Mouse (Mus musculus) left cerebral cortex, postnatal 10 days (tissue): ENCODE measurements around the gene Nfia. TPM values are rescaled to one million over a fixed set of nuclear protein-coding genes. Genes with fewer than 3 reads are reported as not detected.

Experiments used
- DNase-seq, 2 experiments: peaks; one replicate each; pipeline ENCODE4 v3.0.0; 2021 to 2022; ENCODE audit warnings: low spot score in 2 of 2, mixed read lengths in 1 of 2; ENCODE audit errors: extremely low spot score in 1 of 2
- intact Hi-C: fragments of 180-260 bp; cut with DNase I; formaldehyde crosslinking; loops from one replicate; pipeline ENCODE4 v1.15.1; 2025
- total RNA-seq, 2 experiments: library from RNA; stranded (reverse); gene quantifications; 2 replicates each; pipeline ENCODE4 v1.2.3; 2021

Nfia gene
- total RNA-seq: 10 to 100 TPM; 76.4 to 79.5 TPM

- intact Hi-C loops: loop anchor here (10.0 kb wide), 1 partner anchor 232 kb away; no protein-coding TSS in a partner anchor
- no peak for DNase-seq
These were observed at the start of gene Nfia for GRCm38 (mm10) chr4:97772641-97773040. Nfia (plus strand) TSS chr4:97772734.

- DNase-seq: no peak
- intact Hi-C loops: no loop called here
These were observed 49.2 kb upstream of the Nfia start for GRCm38 (mm10) chr4:97723374-97723773.

GRCm38 (mm10) chr4:97728520-97728919 lies 44.0 kb upstream of the Nfia start:
- no peak for DNase-seq
- intact Hi-C loops: no loop called here

- intact Hi-C loops: no loop called here
- DNase-seq: no peak
These were observed 42.5 kb upstream of the Nfia start for GRCm38 (mm10) chr4:97729999-97730398.

- no peak for DNase-seq
- intact Hi-C loops: no loop called here
These were observed 42.1 kb upstream of the Nfia start for GRCm38 (mm10) chr4:97730416-97730815.

- DNase-seq: no peak
- intact Hi-C loops: no loop called here
These were observed 39.1 kb upstream of the Nfia start for GRCm38 (mm10) chr4:97733392-97733791.

GRCm38 (mm10) chr4:97743932-97744331 lies 28.6 kb upstream of the Nfia start:
- DNase-seq: no peak
- intact Hi-C loops: loop anchor here (10.0 kb wide), 1 partner anchor 1039 kb away; no protein-coding TSS in a partner anchor

GRCm38 (mm10) chr4:97745296-97746105 lies 27.0 kb upstream of the Nfia start:
- DNase-seq: peak; percentile 70 to 84
- intact Hi-C loops: loop anchor here (5.0 to 10.0 kb wide), 5 partner anchors 68 to 1041 kb away; no protein-coding TSS in a partner anchor

- peak in 1 of 2 experiments; percentile 26 for DNase-seq
- intact Hi-C loops: loop anchor here (5.0 to 10.0 kb wide), 5 partner anchors 69 to 1042 kb away; no protein-coding TSS in a partner anchor
These were observed 26.2 kb upstream of the Nfia start for GRCm38 (mm10) chr4:97746106-97746900.

- intact Hi-C loops: loop anchor here (2.0 to 10.0 kb wide), 4 partner anchors 352 to 694 kb away; no protein-coding TSS in a partner anchor
- no peak for DNase-seq
These were observed 22.1 kb upstream of the Nfia start for GRCm38 (mm10) chr4:97750401-97750800.

GRCm38 (mm10) chr4:97751030-97751482 lies 21.5 kb upstream of the Nfia start:
- intact Hi-C loops: loop anchor here (2.0 to 10.0 kb wide), 4 partner anchors 351 to 694 kb away; no protein-coding TSS in a partner anchor
- peak; percentile 85 to 94 for DNase-seq

GRCm38 (mm10) chr4:97751483-97752251 lies 20.9 kb upstream of the Nfia start:
- DNase-seq: peak in 1 of 2 experiments; percentile 88
- intact Hi-C loops: loop anchor here (2.0 to 10.0 kb wide), 4 partner anchors 351 to 693 kb away; no protein-coding TSS in a partner anchor

- intact Hi-C loops: loop anchor here (5.0 to 10.0 kb wide), 3 partner anchors 350 to 692 kb away; no protein-coding TSS in a partner anchor
- DNase-seq: no peak
These were observed 20.1 kb upstream of the Nfia start for GRCm38 (mm10) chr4:97752276-97753010.

GRCm38 (mm10) chr4:97753521-97753920 lies 19.0 kb upstream of the Nfia start:
- intact Hi-C loops: loop anchor here (5.0 to 10.0 kb wide), 3 partner anchors 349 to 691 kb away; no protein-coding TSS in a partner anchor
- DNase-seq: no peak

- intact Hi-C loops: loop anchor here (5.0 to 10.0 kb wide), 3 partner anchors 348 to 691 kb away; no protein-coding TSS in a partner anchor
- peak in 1 of 2 experiments; percentile 70 for DNase-seq
These were observed 18.3 kb upstream of the Nfia start for GRCm38 (mm10) chr4:97754241-97754640.

- intact Hi-C loops: loop anchor here (10.0 kb wide), 2 partner anchors 487 to 687 kb away; no protein-coding TSS in a partner anchor
- peak in 1 of 2 experiments; percentile 80 for DNase-seq
These were observed 15.1 kb upstream of the Nfia start for GRCm38 (mm10) chr4:97757207-97757977.
